Mouse (Mus musculus) neural tube, embryonic 11.5 days (tissue): ENCODE data around the gene Smyd4. TPM values are rescaled to one million over a fixed set of nuclear protein-coding genes. Genes with fewer than 3 reads are reported as not detected.
A peak's percentile ranks its signal among the peaks of the same experiment; 100 is the strongest.

Experiments used
- ATAC-seq: fragments of 200-750 bp; cut with Nextera tagmentation; 2 replicates; pipeline ENCODE4 v1.8.0; 2017; ENCODE audit warnings: moderate number of reproducible peaks, mild to moderate bottlenecking, moderate TSS enrichment, moderate library complexity; ENCODE audit not compliant: insufficient read depth, low FRiP score, low TSS enrichment
- DNase-seq: peaks from one replicate; pipeline ENCODE4 v3.0.0-alpha.2; 2015; ENCODE audit warnings: low spot score
- H3K27ac ChIP-seq: fragments of 300-500 bp; sonication (generic); 2 replicates; pipeline ENCODE4 v1.5.1; 2014; ENCODE audit warnings: low read depth, mild to moderate bottlenecking, low read length
- H3K27me3 ChIP-seq: fragments of 300-500 bp; sonication (generic); 2 replicates; pipeline ENCODE4 v1.6.1; 2014; ENCODE audit warnings: mild to moderate bottlenecking, low read length, mixed read lengths; ENCODE audit not compliant: control insufficient read depth, insufficient read depth
- H3K36me3 ChIP-seq: fragments of 300-500 bp; sonication (generic); 2 replicates; pipeline ENCODE4 v1.6.1; 2014; ENCODE audit warnings: mild to moderate bottlenecking, low read length, moderate library complexity, mixed read lengths; ENCODE audit not compliant: control insufficient read depth, insufficient read depth
- H3K4me1 ChIP-seq: fragments of 300-500 bp; sonication (generic); 2 replicates; pipeline ENCODE4 v1.6.1; 2014; ENCODE audit warnings: low read length, mixed read lengths; ENCODE audit not compliant: control insufficient read depth, insufficient read depth
- H3K4me2 ChIP-seq: fragments of 300-500 bp; sonication (generic); 2 replicates; pipeline ENCODE4 v1.6.1; 2014; ENCODE audit warnings: low read depth, mild to moderate bottlenecking, moderate library complexity
- H3K4me3 ChIP-seq: fragments of 300-500 bp; sonication (generic); 2 replicates; pipeline ENCODE4 v1.5.1; 2014; ENCODE audit warnings: low read depth, low read length
- H3K9ac ChIP-seq: fragments of 300-500 bp; sonication (generic); 2 replicates; pipeline ENCODE4 v1.6.1; 2014; ENCODE audit warnings: mild to moderate bottlenecking, low read length
- H3K9me3 ChIP-seq: fragments of 300-500 bp; sonication (generic); 2 replicates; pipeline ENCODE4 v1.6.1; 2016; ENCODE audit warnings: low read length; ENCODE audit not compliant: control insufficient read depth
- WGBS: fragments of 180-500 bp; shearing (Covaris S2); extraction: QIAGEN DNeasy Blood & Tissue Kit; methylation state at CpG from one replicate; pipeline ENCODE4 v1.1.7; 2014; 5-methylcytosine and 5-hydroxymethylcytosine counted together
- polyA plus RNA-seq: library from polyadenylated mRNA; unstranded; fragments of >200 nt; fragmentation: Nextera tagmentation; extraction: Ambion mirVana; gene quantifications from 2 replicates; pipeline ENCODE4 v1.2.1, GENCODE M21; 2014

The Smyd4 gene
- polyA plus RNA-seq, 1 experiment from 2014 or later: 13.4 TPM

GRCm38 (mm10) chr11:75402271-75402690 lies 54.0 kb downstream of the Smyd4 start:
- no peaks in the 10 kb centered on the region for H3K4me1 ChIP-seq
- ATAC-seq (no peak), DNase-seq (peak; percentile 33)
- H3K27ac ChIP-seq: no peak overlapping the region
- H3K27me3 ChIP-seq: no peaks in the 10 kb centered on the region
- H3K4me3 ChIP-seq: no peak overlapping the region
- 66% methylated on average over 5 of the region's 5 CpGs for WGBS
- H3K9me3 ChIP-seq: no peaks in the 10 kb centered on the region
- no peak overlapping the region for H3K4me2 ChIP-seq
- no peaks in the 10 kb centered on the region for H3K36me3 ChIP-seq
- H3K9ac ChIP-seq: no peak overlapping the region

GRCm38 (mm10) chr11:75403301-75404052 lies 55.2 kb downstream of the Smyd4 start:
- Histone ChIP-seq H3K27ac (no peak overlapping the region), H3K27me3 (no peaks in the 10 kb centered on the region), H3K9me3 (no peaks in the 10 kb centered on the region), H3K4me1 (no peaks in the 10 kb centered on the region), H3K36me3 (no peaks in the 10 kb centered on the region), H3K9ac (no peak overlapping the region), H3K4me3 (no peak overlapping the region), H3K4me2 (no peak overlapping the region)
- 80% methylated on average over 6 of the region's 6 CpGs for WGBS
- no peak for ATAC-seq
- DNase-seq: no peak

GRCm38 (mm10) chr11:75404801-75405200 lies 56.6 kb downstream of the Smyd4 start:
- H3K4me3 ChIP-seq: no peak overlapping the region

GRCm38 (mm10) chr11:75406104-75406503 lies 57.9 kb downstream of the Smyd4 start:
- 69% methylated on average over 4 of the region's 4 CpGs for WGBS
- no peaks in the 10 kb centered on the region for H3K4me1 ChIP-seq
- H3K9ac ChIP-seq: no peak overlapping the region
- DNase-seq: no peak
- no peaks in the 10 kb centered on the region for H3K9me3 ChIP-seq
- ATAC-seq: no peak
- no peaks in the 10 kb centered on the region for H3K36me3 ChIP-seq
- H3K27ac ChIP-seq: no peak overlapping the region
- no peaks in the 10 kb centered on the region for H3K27me3 ChIP-seq
- no peak overlapping the region for H3K4me3 ChIP-seq
- no peak overlapping the region for H3K4me2 ChIP-seq

More at GRCm38 (mm10) chr11:75404801-75405200, 56.6 kb downstream of the Smyd4 start:
- Histone ChIP-seq H3K9ac (no peak overlapping the region), H3K4me1 (no peaks in the 10 kb centered on the region), H3K4me2 (no peak overlapping the region), H3K9me3 (no peaks in the 10 kb centered on the region), H3K27me3 (no peaks in the 10 kb centered on the region), H3K27ac (no peak overlapping the region), H3K36me3 (no peaks in the 10 kb centered on the region)
- DNase-seq: no peak
- ATAC-seq: no peak
- 91% methylated on average over 6 of the region's 6 CpGs for WGBS

- Histone ChIP-seq H3K36me3 (no peaks in the 10 kb centered on the region), H3K4me3 (no peak overlapping the region), H3K27ac (no peak overlapping the region), H3K4me2 (no peak overlapping the region), H3K9ac (no peak overlapping the region), H3K27me3 (no peaks in the 10 kb centered on the region), H3K4me1 (no peaks in the 10 kb centered on the region), H3K9me3 (no peaks in the 10 kb centered on the region)
- DNase-seq: peak; percentile 38
- ATAC-seq: no peak
- 43% methylated on average over 3 of the region's 3 CpGs for whole genome bisulfite sequencing
These were observed 58.6 kb downstream of the Smyd4 start for GRCm38 (mm10) chr11:75406865-75407264.

GRCm38 (mm10) chr11:75409679-75410575 lies 61.7 kb downstream of the Smyd4 start:
- no peak overlapping the region for H3K27ac ChIP-seq
- DNase-seq (no peak), ATAC-seq (no peak)
- H3K36me3 ChIP-seq: no peaks in the 10 kb centered on the region
- H3K27me3 ChIP-seq: no peaks in the 10 kb centered on the region
- H3K9ac ChIP-seq: no peak overlapping the region
- no peaks in the 10 kb centered on the region for H3K4me1 ChIP-seq
- H3K4me2 ChIP-seq: no peak overlapping the region
- H3K9me3 ChIP-seq: no peaks in the 10 kb centered on the region
- no peak overlapping the region for H3K4me3 ChIP-seq
- 86% methylated on average over 17 of the region's 17 CpGs for whole genome bisulfite sequencing

GRCm38 (mm10) chr11:75410591-75410990 lies 62.4 kb downstream of the Smyd4 start:
- ATAC-seq: no peak
- Histone ChIP-seq H3K27ac (no peak overlapping the region), H3K4me1 (no peaks in the 10 kb centered on the region), H3K9me3 (no peaks in the 10 kb centered on the region), H3K36me3 (peaks cover 2% of the 10 kb centered on the region), H3K27me3 (no peaks in the 10 kb centered on the region), H3K9ac (no peak overlapping the region), H3K4me2 (no peak overlapping the region), H3K4me3 (no peak overlapping the region)
- no peak for DNase-seq
- 94% methylated on average over 7 of the region's 7 CpGs for WGBS

- Histone ChIP-seq H3K4me1 (no peaks in the 10 kb centered on the region), H3K9ac (no peak overlapping the region), H3K27ac (no peak overlapping the region), H3K36me3 (peaks cover 2% of the 10 kb centered on the region), H3K4me2 (no peak overlapping the region), H3K9me3 (no peaks in the 10 kb centered on the region), H3K27me3 (no peaks in the 10 kb centered on the region), H3K4me3 (no peak overlapping the region)
- DNase-seq (no peak), ATAC-seq (no peak)
- WGBS: 61% methylated on average over 7 of the region's 7 CpGs
These were observed 66.9 kb downstream of the Smyd4 start for GRCm38 (mm10) chr11:75415096-75415495.
